17 mouse cellular contexts compared by ENCODE assay signal in the genomic region with DNA sequence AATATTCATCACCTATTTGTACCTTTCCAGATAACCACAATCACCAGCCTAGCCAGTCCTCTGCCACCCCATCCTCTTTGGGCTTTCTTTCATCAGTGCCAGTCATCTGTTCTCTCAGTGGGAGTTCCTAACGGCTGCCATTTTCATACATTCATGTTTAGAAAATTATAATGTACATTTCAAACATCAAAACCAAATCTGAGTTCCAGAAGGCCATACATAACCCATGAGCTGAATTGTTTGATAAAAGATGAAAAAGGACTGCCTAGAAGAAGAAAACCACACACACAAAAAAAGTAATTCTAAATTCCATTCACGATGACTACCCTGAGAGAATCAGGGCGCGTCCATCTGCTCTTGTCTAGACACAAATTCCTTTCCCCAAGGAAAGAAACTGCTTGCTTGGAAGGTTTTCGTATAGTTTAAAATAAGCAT.
A peak's percentile ranks its signal among the peaks of the same experiment; 100 is the strongest.
DNase-seq lines count a peak whose midpoint lies in the region; ATAC-seq lines count a peak whose summit lies in the region.
"Had no signal": no experiment of that assay in that cellular context is flagged by ENCODE, and none has a peak within 500 bp of the region (broad histone marks: within the 10 kb centered on the region; RNA-seq: fewer than 3 reads in every experiment).

No protein-coding gene starts in this region.

- peak; percentile 88 for ATAC-seq in frontal cortex, adult (ENCODE audit: low TSS enrichment)
- peak; percentile 34; the same call in 1 of the 2 replicates for ATAC-seq in midbrain, embryonic 14.5 days (ENCODE audit: low FRiP score, low TSS enrichment)
- no peak for ATAC-seq in midbrain, embryonic 11.5 days (ENCODE audit: low FRiP score)
- ATAC-seq: inflammation-experienced regulatory T-cells, adult 6 months; liver, postnatal 0 days had no signal

- no peak overlapping the region for H3K4me2 ChIP-seq in midbrain, embryonic 14.5 days (ENCODE audit: low read length)
- no peak overlapping the region for H3K4me2 ChIP-seq in midbrain, embryonic 11.5 days
- H3K4me2 ChIP-seq: kidney, embryonic 15.5 days; limb, embryonic 13.5 days; neural tube, embryonic 13.5 days had no signal

- no peak for DNase-seq in frontal cortex, postnatal 14 days (ENCODE audit: low spot score in 2 of 2)
- peak; percentile 41 for DNase-seq in midbrain, embryonic 14.5 days
- DNase-seq in midbrain, embryonic 11.5 days (ENCODE audit: low spot score, missing footprints), result no peak
- peak; percentile 67 for DNase-seq in cerebellum, adult 9-10 months
- peak; percentile 8 for DNase-seq in right cerebral cortex, postnatal 14 days
- no peak for DNase-seq in adipocyte (ENCODE audit: low spot score)
- no peak for DNase-seq in gastrocnemius, postnatal 4 days (ENCODE audit: low spot score in 2 of 2)
- DNase-seq: embryo, embryonic 11 days; heart, postnatal 4 days; liver, postnatal 0 days; lung, postnatal 4 days had no signal

- no peaks in the 10 kb centered on the region for H3K9me3 ChIP-seq in midbrain, embryonic 14.5 days (ENCODE audit: control insufficient read depth, low read length)
- H3K9me3 ChIP-seq in midbrain, embryonic 11.5 days (ENCODE audit: control insufficient read depth, low read length), result no peaks in the 10 kb centered on the region
- H3K9me3 ChIP-seq: G1E; kidney, embryonic 15.5 days; limb, embryonic 13.5 days; neural tube, embryonic 13.5 days had no signal

- H3K4me3 ChIP-seq in midbrain, embryonic 14.5 days (replicated peaks; ENCODE audit: low read depth, low read length), result no peak overlapping the region
- H3K4me3 ChIP-seq in midbrain, embryonic 11.5 days (ENCODE audit: low read depth, low read length), result no peak overlapping the region
- H3K4me3 ChIP-seq: kidney, embryonic 15.5 days; limb, embryonic 13.5 days; neural tube, embryonic 13.5 days had no signal

- H3K27me3 ChIP-seq in midbrain, embryonic 14.5 days (ENCODE audit: control insufficient read depth, insufficient read depth, low read length), result no peaks in the 10 kb centered on the region
- H3K27me3 ChIP-seq in midbrain, embryonic 11.5 days (ENCODE audit: control insufficient read depth, insufficient read depth, low read length), result no peaks in the 10 kb centered on the region
- H3K27me3 ChIP-seq: kidney, embryonic 15.5 days; limb, embryonic 13.5 days; neural tube, embryonic 13.5 days had no signal

- no peak overlapping the region for H3K9ac ChIP-seq in midbrain, embryonic 14.5 days (replicated peaks; ENCODE audit: low read length)
- H3K9ac ChIP-seq in midbrain, embryonic 11.5 days (ENCODE audit: low read length), result no peak overlapping the region
- H3K9ac ChIP-seq: kidney, embryonic 15.5 days; limb, embryonic 13.5 days; liver, postnatal 0 days; neural tube, embryonic 13.5 days had no signal

- no peaks in the 10 kb centered on the region for H3K36me3 ChIP-seq in midbrain, embryonic 14.5 days (ENCODE audit: control insufficient read depth, insufficient read depth, low read length)
- H3K36me3 ChIP-seq in midbrain, embryonic 11.5 days (ENCODE audit: control insufficient read depth, insufficient read depth, low read length), result no peaks in the 10 kb centered on the region
- H3K36me3 ChIP-seq: G1E; kidney, embryonic 15.5 days; limb, embryonic 13.5 days; neural tube, embryonic 13.5 days had no signal

- H3K27ac ChIP-seq in midbrain, embryonic 14.5 days (replicated peaks; ENCODE audit: low read depth, low read length), result no peak overlapping the region
- H3K27ac ChIP-seq in midbrain, embryonic 11.5 days (ENCODE audit: low read depth, low read length), result no peak overlapping the region
- H3K27ac ChIP-seq: kidney, embryonic 15.5 days; limb, embryonic 13.5 days; neural tube, embryonic 13.5 days had no signal

- no peaks in the 10 kb centered on the region for H3K4me1 ChIP-seq in midbrain, embryonic 14.5 days (ENCODE audit: control insufficient read depth, insufficient read depth, low read length)
- H3K4me1 ChIP-seq in midbrain, embryonic 11.5 days (ENCODE audit: control insufficient read depth, insufficient read depth, low read length), result no peaks in the 10 kb centered on the region
- H3K4me1 ChIP-seq: kidney, embryonic 15.5 days; limb, embryonic 13.5 days; neural tube, embryonic 13.5 days had no signal

- 55% methylated on average over 5 of the region's 5 CpGs for WGBS in midbrain, embryonic 14.5 days
- 83% methylated on average over 5 of the region's 5 CpGs for WGBS in midbrain, embryonic 11.5 days

Comparison
In these comparisons a context has a peak if more than half of its experiments do, and no peak if none do; other contexts are left out.
1. DNase-seq: peak in midbrain, embryonic 14.5 days (single experiment), cerebellum, adult 9-10 months (single experiment) and right cerebral cortex, postnatal 14 days (single experiment); none in frontal cortex, postnatal 14 days (0 of 2), midbrain, embryonic 11.5 days (single experiment), adipocyte (single experiment) and gastrocnemius, postnatal 4 days (0 of 2).